Mouse (Mus musculus) heart, embryonic 13.5 days (tissue): ENCODE data around the gene Exoc4. TPM values are rescaled to one million over a fixed set of nuclear protein-coding genes. Genes with fewer than 3 reads are reported as not detected.
A peak's percentile ranks its signal among the peaks of the same experiment; 100 is the strongest.

Experiments
- ATAC-seq: fragments of 200-750 bp; cut with Nextera tagmentation; 2 replicates; pipeline ENCODE4 v1.8.0; 2017; ENCODE audit warnings: moderate TSS enrichment; ENCODE audit not compliant: insufficient number of reproducible peaks, low FRiP score, low TSS enrichment; ENCODE audit errors: extremely low read depth
- H3K27ac ChIP-seq: fragments of 300-500 bp; sonication (generic); replicated peaks from 2 replicates; pipeline ENCODE4 v1.5.1; 2015; ENCODE audit warnings: moderate library complexity, mild to moderate bottlenecking, inconsistent platforms
- H3K27me3 ChIP-seq: fragments of 300-500 bp; sonication (generic); replicated peaks from 2 replicates; pipeline ENCODE4 v1.6.1; 2015; ENCODE audit warnings: mild to moderate bottlenecking, inconsistent platforms
- H3K36me3 ChIP-seq: fragments of 300-500 bp; sonication (generic); 2 replicates; pipeline ENCODE4 v1.6.1; 2015; ENCODE audit warnings: mild to moderate bottlenecking, inconsistent platforms
- H3K4me1 ChIP-seq: fragments of 300-500 bp; sonication (generic); 2 replicates; pipeline ENCODE4 v1.6.1; 2015; ENCODE audit warnings: inconsistent platforms
- H3K4me2 ChIP-seq: fragments of 300-500 bp; sonication (generic); 2 replicates; pipeline ENCODE4 v1.6.1; 2015; ENCODE audit warnings: inconsistent platforms, mild to moderate bottlenecking, moderate library complexity
- H3K4me3 ChIP-seq: fragments of 300-500 bp; sonication (generic); 2 replicates; pipeline ENCODE4 v1.5.1; 2015; ENCODE audit warnings: moderate library complexity, mild to moderate bottlenecking, inconsistent platforms
- H3K9ac ChIP-seq: fragments of 300-500 bp; sonication (generic); 2 replicates; pipeline ENCODE4 v1.6.1; 2015; ENCODE audit warnings: inconsistent platforms, mild to moderate bottlenecking, moderate library complexity
- H3K9me3 ChIP-seq: fragments of 300-500 bp; sonication (generic); 2 replicates; pipeline ENCODE4 v1.6.1; 2016; ENCODE audit warnings: inconsistent platforms
- WGBS: fragments of 180-500 bp; shearing (Covaris S2); methylation state at CpG from one replicate; pipeline ENCODE4 v1.1.7; 2015; ENCODE audit warnings: mixed read lengths; 5-methylcytosine and 5-hydroxymethylcytosine counted together
- polyA plus RNA-seq: library from polyadenylated mRNA; unstranded; fragments of >200 nt; fragmentation: Nextera tagmentation; extraction: Ambion mirVana; gene quantifications from 2 replicates; pipeline ENCODE4 v1.2.1, GENCODE M21; 2015

Exoc4 gene
- polyA plus RNA-seq, 1 experiment from 2014 or later, result 31.3 TPM

DNA sequence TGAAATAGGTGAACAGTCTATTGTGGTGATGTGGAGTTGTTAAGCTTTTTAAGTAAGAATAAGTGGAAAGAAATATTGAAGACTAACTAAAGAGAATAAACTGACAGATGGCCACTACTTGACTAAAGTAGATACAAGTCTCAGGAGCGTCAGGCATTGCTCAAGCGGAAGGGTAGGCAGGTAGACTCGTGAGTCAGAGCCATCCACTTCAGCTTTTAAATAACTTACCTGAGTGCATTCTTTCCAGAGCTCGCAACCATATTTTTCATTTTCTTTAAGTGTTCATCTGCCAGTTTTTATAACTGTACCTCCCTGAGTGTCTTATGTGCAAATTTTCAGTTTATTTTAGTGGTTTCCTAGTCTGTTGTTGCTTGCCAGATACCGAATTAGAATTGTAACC lies 219.6 kb downstream of the Exoc4 start:
- no peaks in the 10 kb centered on the region for H3K27me3 ChIP-seq
- no peaks in the 10 kb centered on the region for H3K36me3 ChIP-seq
- no peak overlapping the region for H3K4me3 ChIP-seq
- H3K27ac ChIP-seq, result no peak overlapping the region
- no peak overlapping the region for H3K9ac ChIP-seq
- no peaks in the 10 kb centered on the region for H3K9me3 ChIP-seq
- 90% methylated on average over 5 of the region's 5 CpGs for WGBS
- 0 out of 2 replicates have a peak, but pooled peaks cover 5% of the 10 kb centered on the region for H3K4me1 ChIP-seq
- no peak for ATAC-seq
- H3K4me2 ChIP-seq, result no peak overlapping the region

DNA sequence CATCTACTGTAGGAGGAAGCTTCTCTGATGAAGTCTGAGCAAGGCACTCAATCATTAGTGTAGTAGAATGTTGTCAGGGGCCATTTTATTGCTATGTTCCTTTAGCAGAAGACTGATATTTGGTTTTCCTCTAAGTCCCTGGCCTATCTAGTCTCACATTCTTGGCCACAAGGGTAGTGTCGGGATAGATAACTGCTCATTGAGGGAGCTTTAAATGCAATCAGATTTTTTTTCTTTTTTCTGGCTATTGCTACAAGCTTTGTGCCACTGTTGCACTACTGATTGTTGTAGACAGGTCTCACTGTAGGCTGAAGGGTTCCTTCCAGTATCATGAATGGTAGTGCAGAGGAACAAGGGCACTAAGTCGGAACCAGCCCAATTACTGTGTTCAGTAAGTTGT lies 227.2 kb downstream of the Exoc4 start:
- Histone ChIP-seq H3K36me3 (no peaks in the 10 kb centered on the region), H3K9me3 (no peaks in the 10 kb centered on the region), H3K4me1 (no peaks in the 10 kb centered on the region), H3K4me2 (no peak overlapping the region), H3K4me3 (no peak overlapping the region), H3K9ac (no peak overlapping the region), H3K27ac (no peak overlapping the region), H3K27me3 (no peaks in the 10 kb centered on the region)
- WGBS, result 73% methylated on average over 2 of the region's 2 CpGs
- no peak for ATAC-seq

DNA sequence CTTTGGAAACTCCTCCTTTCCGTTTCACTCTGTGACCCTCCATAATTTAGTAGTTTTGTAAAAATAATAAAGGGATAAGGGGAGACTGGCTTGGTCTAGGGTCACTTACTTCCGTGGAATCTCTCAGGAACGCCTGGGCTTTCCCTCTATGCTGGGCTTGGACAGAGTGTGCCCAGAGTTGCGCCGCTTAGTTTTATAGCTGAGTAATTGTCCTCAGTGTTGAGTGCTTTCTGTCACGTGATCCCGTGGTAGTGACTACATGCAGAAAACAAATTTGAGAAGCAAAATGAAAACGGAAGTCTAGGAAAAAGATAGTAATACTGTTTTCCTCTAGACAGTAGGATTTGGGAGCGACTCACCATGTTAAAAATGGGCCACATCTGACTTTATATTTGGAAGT lies 235.7 kb downstream of the Exoc4 start:
- no peaks in the 10 kb centered on the region for H3K9me3 ChIP-seq
- WGBS, result 81% methylated on average over 9 of the region's 9 CpGs
- no peaks in the 10 kb centered on the region for H3K36me3 ChIP-seq
- no peak overlapping the region for H3K4me3 ChIP-seq
- H3K27ac ChIP-seq, result no peak overlapping the region
- no peaks in the 10 kb centered on the region for H3K27me3 ChIP-seq
- no peak overlapping the region for H3K4me2 ChIP-seq
- no peak overlapping the region for H3K9ac ChIP-seq
- no peak for ATAC-seq
- 0 out of 2 replicates have a peak, but pooled peaks cover 3% of the 10 kb centered on the region for H3K4me1 ChIP-seq

DNA sequence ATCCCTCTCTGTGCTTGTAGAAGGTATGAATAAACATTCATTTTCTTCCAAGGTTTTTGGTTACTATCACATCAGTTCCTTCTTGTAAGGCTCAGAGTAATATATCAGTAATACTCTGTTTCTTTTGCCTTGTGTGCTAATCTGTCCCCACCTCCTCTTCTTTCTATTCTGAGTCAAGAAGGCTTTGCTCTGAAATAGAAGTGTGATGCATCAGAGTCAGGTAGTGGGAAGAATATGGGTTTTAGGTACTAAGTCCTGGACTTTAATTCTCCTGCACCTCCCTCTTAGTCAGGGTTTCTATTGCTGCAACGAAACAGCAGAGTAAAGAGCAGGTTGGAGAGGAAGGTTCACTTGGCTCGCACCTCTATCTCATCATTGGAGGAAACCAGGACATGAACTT lies 240.9 kb downstream of the Exoc4 start:
- no peak overlapping the region for H3K4me2 ChIP-seq
- no peak for ATAC-seq
- H3K4me1 ChIP-seq, result no peaks in the 10 kb centered on the region
- whole genome bisulfite sequencing, result 82% methylated on average over 2 of the region's 2 CpGs
- no peaks in the 10 kb centered on the region for H3K27me3 ChIP-seq
- H3K27ac ChIP-seq, result no peak overlapping the region
- H3K9ac ChIP-seq, result no peak overlapping the region
- no peaks in the 10 kb centered on the region for H3K36me3 ChIP-seq
- H3K4me3 ChIP-seq, result no peak overlapping the region
- H3K9me3 ChIP-seq, result no peaks in the 10 kb centered on the region

DNA sequence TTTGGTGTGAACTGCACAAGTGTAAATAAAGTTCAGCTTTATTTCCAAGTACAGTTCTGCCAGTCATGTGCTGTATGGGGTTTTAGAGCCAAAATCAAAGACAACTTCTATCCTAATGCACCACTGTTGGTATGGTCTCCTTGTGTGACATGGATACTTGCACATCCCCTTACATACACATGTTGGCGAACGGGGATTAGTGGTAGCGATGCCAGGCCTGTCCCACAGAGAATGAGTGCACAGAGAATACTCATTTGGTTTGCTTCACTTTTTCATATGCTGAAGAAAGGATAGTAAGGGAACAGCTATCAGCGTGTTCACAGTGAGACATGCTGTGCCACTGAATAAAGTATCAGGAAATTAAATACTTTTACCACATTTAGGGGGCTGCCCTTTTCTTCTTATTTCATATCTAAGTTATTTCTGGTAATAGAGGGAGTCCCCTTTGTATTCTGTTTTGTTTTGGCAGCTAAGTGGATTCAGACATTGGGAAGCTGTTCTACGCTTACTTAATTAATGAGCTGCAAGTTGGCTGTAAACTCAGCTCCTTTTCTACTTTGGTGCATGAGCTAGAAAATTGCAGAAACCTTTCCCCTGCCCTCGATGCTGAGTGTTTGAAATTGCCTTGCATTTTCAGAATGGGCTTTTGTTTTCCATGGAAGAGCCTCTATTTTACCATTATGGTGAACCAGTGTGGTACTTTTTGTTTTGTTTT lies 247.4 kb downstream of the Exoc4 start:
- H3K9ac ChIP-seq, result no peak overlapping the region
- H3K4me1 ChIP-seq, result no peaks in the 10 kb centered on the region
- H3K4me3 ChIP-seq, result no peak overlapping the region
- H3K4me2 ChIP-seq, result no peak overlapping the region
- H3K36me3 ChIP-seq, result peaks cover 8% of the 10 kb centered on the region
- no peaks in the 10 kb centered on the region for H3K9me3 ChIP-seq
- no peak overlapping the region for H3K27ac ChIP-seq
- ATAC-seq, result no peak
- no peaks in the 10 kb centered on the region for H3K27me3 ChIP-seq
- WGBS, result 84% methylated on average over 6 of the region's 6 CpGs

DNA sequence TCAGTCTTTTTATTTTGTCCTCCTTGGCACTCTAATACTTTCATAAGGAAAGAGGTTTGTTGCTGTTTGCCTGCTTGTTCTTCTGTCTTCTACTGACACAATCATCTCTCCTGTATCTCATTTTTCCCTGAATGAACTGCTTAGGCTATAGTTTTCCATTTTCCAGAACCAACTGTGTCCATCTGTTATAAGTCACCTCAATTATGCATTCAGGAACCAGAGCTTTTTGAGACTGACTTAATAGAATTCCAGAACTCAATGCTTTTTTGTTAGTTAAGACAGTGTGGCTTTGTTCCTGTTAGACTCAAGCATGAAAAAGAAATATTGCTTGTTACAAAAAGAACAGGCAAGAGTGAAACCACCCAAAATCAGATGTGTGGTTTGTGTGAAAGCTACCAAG lies 248.5 kb downstream of the Exoc4 start:
- H3K27me3 ChIP-seq, result no peaks in the 10 kb centered on the region
- H3K4me3 ChIP-seq, result no peak overlapping the region
- H3K4me2 ChIP-seq, result no peak overlapping the region
- ATAC-seq, result no peak
- H3K9ac ChIP-seq, result no peak overlapping the region
- H3K36me3 ChIP-seq, result peaks cover 8% of the 10 kb centered on the region
- no peak overlapping the region for H3K27ac ChIP-seq
- H3K9me3 ChIP-seq, result no peaks in the 10 kb centered on the region
- H3K4me1 ChIP-seq, result no peaks in the 10 kb centered on the region

DNA sequence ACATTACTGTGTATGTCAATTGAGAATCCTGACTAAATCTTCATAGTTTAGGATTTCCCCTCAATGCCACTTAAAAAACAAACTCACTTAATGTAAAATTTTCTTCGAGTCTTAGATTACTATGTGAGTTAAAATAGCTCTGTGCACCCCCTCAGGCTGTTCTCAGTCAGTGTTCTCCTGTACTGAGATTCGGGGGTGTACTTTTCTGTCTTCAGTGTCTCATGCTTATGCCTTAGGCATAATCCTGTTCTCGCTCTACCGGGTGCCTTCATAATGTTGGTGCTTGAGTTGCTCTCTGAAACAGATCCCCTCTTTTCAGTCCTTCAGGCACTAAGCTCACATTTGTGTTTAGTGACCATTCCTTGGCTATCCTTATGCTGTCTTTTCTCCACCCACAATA lies 253.5 kb downstream of the Exoc4 start:
- Histone ChIP-seq H3K27ac (no peak overlapping the region), H3K9ac (no peak overlapping the region), H3K9me3 (no peaks in the 10 kb centered on the region), H3K4me3 (no peak overlapping the region), H3K27me3 (no peaks in the 10 kb centered on the region), H3K36me3 (peaks cover 8% of the 10 kb centered on the region), H3K4me2 (no peak overlapping the region), H3K4me1 (no peaks in the 10 kb centered on the region)
- no peak for ATAC-seq
- 84% methylated on average over 4 of the region's 4 CpGs for WGBS

DNA sequence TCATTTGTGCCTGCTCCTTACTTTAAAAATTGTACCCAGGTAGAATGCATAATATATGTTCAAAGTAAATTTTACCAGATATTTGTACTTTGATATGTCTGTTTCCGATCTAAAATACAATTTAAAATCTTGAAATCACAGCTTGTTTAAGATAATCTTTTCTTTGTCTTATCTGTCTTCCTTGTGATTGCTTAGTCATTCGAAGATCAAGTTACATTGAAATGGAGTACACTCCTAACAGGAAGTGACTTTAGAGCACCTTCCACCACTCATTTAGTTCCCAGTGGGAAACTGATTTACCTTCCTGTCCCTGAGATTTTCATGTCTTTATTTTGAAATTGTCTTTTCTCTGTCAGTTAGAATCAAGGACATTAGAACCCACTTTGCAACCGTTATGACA lies 254.5 kb downstream of the Exoc4 start:
- no peak for ATAC-seq
- H3K9ac ChIP-seq, result no peak overlapping the region
- H3K4me3 ChIP-seq, result no peak overlapping the region
- no peaks in the 10 kb centered on the region for H3K27me3 ChIP-seq
- H3K9me3 ChIP-seq, result no peaks in the 10 kb centered on the region
- H3K27ac ChIP-seq, result no peak overlapping the region
- H3K36me3 ChIP-seq, result peaks cover 8% of the 10 kb centered on the region
- 63% methylated on average over 3 of the region's 3 CpGs for WGBS
- H3K4me2 ChIP-seq, result no peak overlapping the region
- H3K4me1 ChIP-seq, result no peaks in the 10 kb centered on the region

DNA sequence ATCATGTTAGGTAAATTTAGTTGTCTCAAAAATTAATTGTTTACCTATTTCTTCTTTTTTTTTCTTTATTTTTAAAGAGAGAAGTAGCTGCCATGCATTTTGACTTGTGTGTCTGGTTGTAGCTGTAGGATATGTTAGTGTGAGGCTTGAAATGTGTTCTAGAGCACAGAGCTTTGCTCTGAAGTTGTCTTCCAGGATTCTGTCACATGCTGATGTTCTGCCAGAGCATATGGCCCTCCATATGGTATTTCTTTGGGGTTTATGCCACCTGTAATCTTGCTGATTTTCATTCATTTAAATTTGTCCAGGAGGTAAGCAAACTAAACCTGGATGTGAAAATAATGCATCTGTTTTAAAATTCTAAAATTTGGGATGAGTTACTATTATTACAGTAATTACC lies 258.2 kb downstream of the Exoc4 start:
- no peak overlapping the region for H3K27ac ChIP-seq
- H3K4me2 ChIP-seq, result no peak overlapping the region
- H3K36me3 ChIP-seq, result peaks cover 4% of the 10 kb centered on the region; the same call in 1 of the 2 replicates
- no peak for ATAC-seq
- H3K9me3 ChIP-seq, result no peaks in the 10 kb centered on the region
- H3K4me3 ChIP-seq, result no peak overlapping the region
- no peaks in the 10 kb centered on the region; the same call in 1 of the 2 replicates for H3K4me1 ChIP-seq
- no peaks in the 10 kb centered on the region for H3K27me3 ChIP-seq
- H3K9ac ChIP-seq, result no peak overlapping the region

DNA sequence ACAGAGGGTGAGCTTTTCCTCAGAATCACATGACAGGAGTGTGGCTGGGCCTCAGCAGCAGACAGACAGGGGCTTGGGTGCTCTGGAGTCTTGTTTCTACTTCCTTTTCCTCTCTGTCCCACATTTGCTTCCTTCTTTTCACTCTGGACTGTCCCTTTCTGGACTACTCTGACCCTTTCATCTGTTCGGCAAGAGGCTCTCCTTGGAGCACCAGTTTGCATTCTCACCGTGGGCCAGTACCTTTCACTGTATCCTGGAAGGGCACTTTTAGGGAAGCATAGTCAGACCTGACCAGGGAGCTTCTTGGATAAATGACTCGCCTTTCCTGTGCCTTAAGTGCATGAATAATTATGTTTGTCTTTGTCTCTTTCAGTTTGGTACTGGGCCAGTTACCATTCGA lies 266.5 kb downstream of the Exoc4 start:
- H3K27ac ChIP-seq, result peak overlapping the region; percentile 68
- H3K4me2 ChIP-seq, result no peak overlapping the region
- 49% methylated on average over 4 of the region's 4 CpGs for WGBS
- H3K9ac ChIP-seq, result no peak overlapping the region
- H3K4me1 ChIP-seq, result peaks cover 9% of the 10 kb centered on the region
- no peak overlapping the region for H3K4me3 ChIP-seq
- no peak for ATAC-seq
- peaks cover 4% of the 10 kb centered on the region; the same call in 1 of the 2 replicates for H3K36me3 ChIP-seq
- H3K9me3 ChIP-seq, result no peaks in the 10 kb centered on the region
- H3K27me3 ChIP-seq, result no peaks in the 10 kb centered on the region

DNA sequence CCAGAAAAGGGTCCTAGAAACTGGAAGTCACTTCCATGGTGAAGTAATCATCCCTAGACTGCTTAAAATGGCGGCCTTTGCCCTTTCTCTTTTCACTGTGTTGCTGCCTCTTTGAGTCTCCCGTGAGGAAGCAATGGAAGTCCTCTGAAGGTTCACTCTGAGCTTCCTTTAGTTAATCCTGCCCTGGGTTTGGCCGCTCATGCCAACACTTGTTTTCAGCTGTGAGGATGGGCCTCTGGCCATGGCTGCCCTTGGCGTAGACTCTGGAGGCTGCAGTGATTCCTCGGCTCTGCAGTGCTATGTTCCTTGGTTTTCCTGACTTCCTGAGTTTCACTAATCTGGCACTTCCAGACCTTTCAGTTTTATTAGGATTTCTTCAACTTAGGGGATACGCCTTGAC lies 267.9 kb downstream of the Exoc4 start:
- Histone ChIP-seq H3K9ac (no peak overlapping the region), H3K9me3 (no peaks in the 10 kb centered on the region), H3K36me3 (no peaks in the 10 kb centered on the region), H3K4me3 (no peak overlapping the region), H3K27me3 (no peaks in the 10 kb centered on the region), H3K4me1 (peaks cover 9% of the 10 kb centered on the region), H3K27ac (no peak overlapping the region), H3K4me2 (no peak overlapping the region)
- 83% methylated on average over 6 of the region's 6 CpGs for WGBS
- no peak for ATAC-seq

DNA sequence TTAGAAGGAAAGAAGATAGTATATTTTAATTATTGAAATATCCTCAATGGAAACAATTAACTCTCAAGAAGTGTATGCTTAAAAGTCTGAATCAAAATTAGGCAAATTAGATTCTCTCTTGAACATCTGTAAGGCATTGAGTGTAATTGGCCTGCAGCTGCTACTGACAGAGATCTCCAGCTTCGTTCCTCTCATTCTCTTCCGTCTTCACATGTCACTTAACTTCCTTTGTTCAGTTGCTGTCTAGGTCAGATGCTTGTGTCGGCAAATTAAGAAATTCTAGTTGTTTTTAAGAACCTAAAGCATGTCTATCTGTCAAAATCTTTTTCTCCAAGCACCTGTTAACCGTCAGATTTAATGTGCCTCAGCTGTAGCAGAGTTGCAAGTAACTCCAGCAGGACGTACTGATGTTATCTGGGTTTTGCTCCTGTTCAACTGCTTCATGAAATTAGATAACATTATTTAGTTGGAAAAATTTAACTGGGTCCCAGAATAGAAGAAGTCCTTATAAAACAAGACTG lies 269.1 kb downstream of the Exoc4 start:
- ATAC-seq, result no peak

More for the DNA sequence above, 269.1 kb downstream of the Exoc4 start:
- H3K4me3 ChIP-seq, result no peak overlapping the region
- peaks cover 9% of the 10 kb centered on the region for H3K4me1 ChIP-seq
- no peaks in the 10 kb centered on the region for H3K36me3 ChIP-seq
- H3K27ac ChIP-seq, result no peak overlapping the region
- 37% methylated on average over 5 of the region's 5 CpGs for WGBS
- no peak overlapping the region for H3K4me2 ChIP-seq
- no peaks in the 10 kb centered on the region for H3K9me3 ChIP-seq
- no peak overlapping the region for H3K9ac ChIP-seq
- H3K27me3 ChIP-seq, result no peaks in the 10 kb centered on the region
